Mouse (Mus musculus) frontal cortex, postnatal 36 days (tissue): ENCODE measurements around the gene Sirt1.

ENCODE experiments used
- DNase-seq, 2 experiments: peaks; one replicate each; pipeline ENCODE4 v3.0.0; 2022; ENCODE audit warnings: low spot score in 2 of 2

The Sirt1 gene

GRCm38 (mm10) chr10:63327091-63327490 is 54.4 kb downstream of the Sirt1 start:
- no peak for DNase-seq

- DNase-seq = no peak
Observed at GRCm38 (mm10) chr10:63313726-63314125, 67.8 kb downstream of the Sirt1 start.

- peak; percentile 76 to 90 for DNase-seq
Observed at GRCm38 (mm10) chr10:63308582-63309366, 72.7 kb downstream of the Sirt1 start.

- DNase-seq = no peak
Observed at GRCm38 (mm10) chr10:63302356-63302755, 79.1 kb downstream of the Sirt1 start.

- no peak for DNase-seq
Observed at GRCm38 (mm10) chr10:63282846-63283245, 98.7 kb downstream of the Sirt1 start.

GRCm38 (mm10) chr10:63282417-63282816 is 99.1 kb downstream of the Sirt1 start:
- DNase-seq = no peak

GRCm38 (mm10) chr10:63279851-63280250 is 101.7 kb downstream of the Sirt1 start:
- no peak for DNase-seq

GRCm38 (mm10) chr10:63277010-63277409 is 104.5 kb downstream of the Sirt1 start:
- no peak for DNase-seq

GRCm38 (mm10) chr10:63272868-63273267 is 108.6 kb downstream of the Sirt1 start:
- DNase-seq = no peak

GRCm38 (mm10) chr10:63272401-63272800 is 109.1 kb downstream of the Sirt1 start:
- DNase-seq = no peak
